Mouse (Mus musculus): ENCODE data around the gene Arhgef17. TPM values are rescaled to one million over a fixed set of nuclear protein-coding genes. Genes with fewer than 3 reads are reported as not detected.

Gene Arhgef17
- total and polyA plus RNA-seq, 3 experiments = 0.02 to 0.05 TPM; not detected in 1

- H3K36me3 ChIP-seq (replicated peaks) = peaks cover 89% of the 10 kb centered on the region
- H3K27me3 ChIP-seq (ENCODE audit: insufficient read depth, low read length) = no peaks in the 10 kb centered on the region
- peaks cover 79% of the 10 kb centered on the region for H3K4me1 ChIP-seq (ENCODE audit: insufficient read depth, low read depth, low read length)
- peaks cover 4% of the 10 kb centered on the region for H3K9me3 ChIP-seq (replicated peaks)
- DNase-seq (ENCODE audit: low spot score) (peak; percentile 63), ATAC-seq (ENCODE audit: extremely low read depth, insufficient number of reproducible peaks, low FRiP score, poor library complexity, severe bottlenecking) (peak; percentile 69)
- TF ChIP-seq POLR2AphosphoS5 (IDR thresholded peaks at IDR 0.05; ENCODE audit: insufficient replicate concordance, low read depth, low read length) = no peak
- no peak for TF ChIP-seq CTCF (IDR thresholded peaks at IDR 0.05; ENCODE audit: low read depth, low read length)
- no peak for TF ChIP-seq GATA1 (IDR thresholded peaks at IDR 0.05; ENCODE audit: borderline replicate concordance, low read length)
- TF ChIP-seq GATA2 (IDR thresholded peaks at IDR 0.05; ENCODE audit: borderline replicate concordance, low read depth, low read length) = no peak
- TF ChIP-seq TAL1 (conservative IDR thresholded peaks at IDR 0.05; ENCODE audit: low read depth, low read length) = peak; percentile 41
- no peak overlapping the region for H3K4me3 ChIP-seq (ENCODE audit: low read depth, low read length)
These were observed 86.5 kb downstream of the Arhgef17 start for GRCm38 (mm10) chr7:100845412-100845811.

- peaks cover 86% of the 10 kb centered on the region for H3K36me3 ChIP-seq (replicated peaks)
- TF ChIP-seq GATA2 (IDR thresholded peaks at IDR 0.05; ENCODE audit: borderline replicate concordance, low read depth, low read length) (no peak), TAL1 (conservative IDR thresholded peaks at IDR 0.05; ENCODE audit: low read depth, low read length) (no peak), GATA1 (IDR thresholded peaks at IDR 0.05; ENCODE audit: borderline replicate concordance, low read length) (no peak), POLR2AphosphoS5 (IDR thresholded peaks at IDR 0.05; ENCODE audit: insufficient replicate concordance, low read depth, low read length) (no peak), CTCF (IDR thresholded peaks at IDR 0.05; ENCODE audit: low read depth, low read length) (no peak)
- no peak for ATAC-seq (ENCODE audit: extremely low read depth, insufficient number of reproducible peaks, low FRiP score, poor library complexity, severe bottlenecking)
- H3K4me1 ChIP-seq (ENCODE audit: insufficient read depth, low read depth, low read length) = peaks cover 79% of the 10 kb centered on the region
- peaks cover 4% of the 10 kb centered on the region for H3K9me3 ChIP-seq (replicated peaks)
- H3K27me3 ChIP-seq (ENCODE audit: insufficient read depth, low read length) = no peaks in the 10 kb centered on the region
- DNase-seq (ENCODE audit: low spot score) = no peak
- no peak overlapping the region for H3K4me3 ChIP-seq (ENCODE audit: low read depth, low read length)
These were observed 86.9 kb downstream of the Arhgef17 start for GRCm38 (mm10) chr7:100845026-100845400.

- H3K9me3 ChIP-seq (replicated peaks) = peaks cover 4% of the 10 kb centered on the region
- ATAC-seq (ENCODE audit: extremely low read depth, insufficient number of reproducible peaks, low FRiP score, poor library complexity, severe bottlenecking) = no peak
- peak; percentile 31 for DNase-seq (ENCODE audit: low spot score)
- H3K27me3 ChIP-seq (ENCODE audit: insufficient read depth, low read length) = no peaks in the 10 kb centered on the region
- peaks cover 78% of the 10 kb centered on the region for H3K4me1 ChIP-seq (ENCODE audit: insufficient read depth, low read depth, low read length)
- TF ChIP-seq TAL1 (conservative IDR thresholded peaks at IDR 0.05; ENCODE audit: low read depth, low read length) = peak; percentile 53
- no peak for TF ChIP-seq GATA1 (IDR thresholded peaks at IDR 0.05; ENCODE audit: borderline replicate concordance, low read length)
- TF ChIP-seq POLR2AphosphoS5 (IDR thresholded peaks at IDR 0.05; ENCODE audit: insufficient replicate concordance, low read depth, low read length) = no peak
- H3K36me3 ChIP-seq (replicated peaks) = peaks cover 82% of the 10 kb centered on the region
- no peak overlapping the region for H3K4me3 ChIP-seq (ENCODE audit: low read depth, low read length)
These were observed 87.4 kb downstream of the Arhgef17 start for GRCm38 (mm10) chr7:100844385-100845025.

- DNase-seq (ENCODE audit: low spot score) (no peak), ATAC-seq (ENCODE audit: extremely low read depth, insufficient number of reproducible peaks, low FRiP score, poor library complexity, severe bottlenecking) (no peak)
- no peak overlapping the region for H3K4me3 ChIP-seq (ENCODE audit: low read depth, low read length)
- peaks cover 76% of the 10 kb centered on the region for H3K36me3 ChIP-seq (replicated peaks)
- H3K27me3 ChIP-seq (ENCODE audit: insufficient read depth, low read length) = no peaks in the 10 kb centered on the region
- peaks cover 73% of the 10 kb centered on the region for H3K4me1 ChIP-seq (ENCODE audit: insufficient read depth, low read depth, low read length)
- no peak for TF ChIP-seq TAL1 (conservative IDR thresholded peaks at IDR 0.05; ENCODE audit: low read depth, low read length)
- TF ChIP-seq POLR2AphosphoS5 (IDR thresholded peaks at IDR 0.05; ENCODE audit: insufficient replicate concordance, low read depth, low read length) = no peak
- no peak for TF ChIP-seq GATA2 (IDR thresholded peaks at IDR 0.05; ENCODE audit: borderline replicate concordance, low read depth, low read length)
- no peak for TF ChIP-seq GATA1 (IDR thresholded peaks at IDR 0.05; ENCODE audit: borderline replicate concordance, low read length)
- TF ChIP-seq CTCF (IDR thresholded peaks at IDR 0.05; ENCODE audit: low read depth, low read length) = no peak
- peaks cover 4% of the 10 kb centered on the region for H3K9me3 ChIP-seq (replicated peaks)
These were observed 88.0 kb downstream of the Arhgef17 start for GRCm38 (mm10) chr7:100843866-100844265.

GRCm38 (mm10) chr7:100842175-100842574 is 89.7 kb downstream of the Arhgef17 start:
- no peak for ATAC-seq (ENCODE audit: extremely low read depth, insufficient number of reproducible peaks, low FRiP score, poor library complexity, severe bottlenecking)
- Histone ChIP-seq H3K4me1 (ENCODE audit: insufficient read depth, low read depth, low read length) (peaks cover 59% of the 10 kb centered on the region), H3K27me3 (ENCODE audit: insufficient read depth, low read length) (no peaks in the 10 kb centered on the region), H3K9me3 (replicated peaks) (peaks cover 4% of the 10 kb centered on the region), H3K36me3 (replicated peaks) (peaks cover 76% of the 10 kb centered on the region), H3K4me3 (ENCODE audit: low read depth, low read length) (no peak overlapping the region)
- DNase-seq (ENCODE audit: low spot score) = no peak
- TF ChIP-seq GATA2 (IDR thresholded peaks at IDR 0.05; ENCODE audit: borderline replicate concordance, low read depth, low read length) = no peak
- no peak for TF ChIP-seq GATA1 (IDR thresholded peaks at IDR 0.05; ENCODE audit: borderline replicate concordance, low read length)
- no peak for TF ChIP-seq POLR2AphosphoS5 (IDR thresholded peaks at IDR 0.05; ENCODE audit: insufficient replicate concordance, low read depth, low read length)
- no peak for TF ChIP-seq TAL1 (conservative IDR thresholded peaks at IDR 0.05; ENCODE audit: low read depth, low read length)
- no peak for TF ChIP-seq CTCF (IDR thresholded peaks at IDR 0.05; ENCODE audit: low read depth, low read length)

- H3K9me3 ChIP-seq (replicated peaks) = peaks cover 4% of the 10 kb centered on the region
- H3K36me3 ChIP-seq (replicated peaks) = peaks cover 76% of the 10 kb centered on the region
- H3K4me3 ChIP-seq (ENCODE audit: low read depth, low read length) = no peak overlapping the region
- TF ChIP-seq GATA2 (IDR thresholded peaks at IDR 0.05; ENCODE audit: borderline replicate concordance, low read depth, low read length) (no peak), TAL1 (conservative IDR thresholded peaks at IDR 0.05; ENCODE audit: low read depth, low read length) (no peak), CTCF (IDR thresholded peaks at IDR 0.05; ENCODE audit: low read depth, low read length) (no peak), POLR2AphosphoS5 (IDR thresholded peaks at IDR 0.05; ENCODE audit: insufficient replicate concordance, low read depth, low read length) (no peak), GATA1 (IDR thresholded peaks at IDR 0.05; ENCODE audit: borderline replicate concordance, low read length) (no peak)
- no peaks in the 10 kb centered on the region for H3K27me3 ChIP-seq (ENCODE audit: insufficient read depth, low read length)
- H3K4me1 ChIP-seq (ENCODE audit: insufficient read depth, low read depth, low read length) = peaks cover 53% of the 10 kb centered on the region
- no peak for DNase-seq (ENCODE audit: low spot score)
- ATAC-seq (ENCODE audit: extremely low read depth, insufficient number of reproducible peaks, low FRiP score, poor library complexity, severe bottlenecking) = no peak
These were observed 90.3 kb downstream of the Arhgef17 start for GRCm38 (mm10) chr7:100841608-100842007.

All from G1E (cell line).